Mouse (Mus musculus) liver, adult 2 months (tissue): ENCODE data around the gene Cdh4.

ENCODE experiments used
- CTCF ChIP-seq: fragments of 200-500 bp; IDR thresholded peaks from 2 replicates; pipeline ENCODE4 v1.5.1; 2011; ENCODE audit warnings: low read depth, low read length, control low read depth
- POLR2A ChIP-seq: fragments of 200-500 bp; IDR thresholded peaks from 2 replicates; pipeline ENCODE4 v1.6.1; 2011; ENCODE audit warnings: low read length, control low read depth; ENCODE audit not compliant: insufficient read depth; ENCODE audit errors: extremely low read depth

DNA sequence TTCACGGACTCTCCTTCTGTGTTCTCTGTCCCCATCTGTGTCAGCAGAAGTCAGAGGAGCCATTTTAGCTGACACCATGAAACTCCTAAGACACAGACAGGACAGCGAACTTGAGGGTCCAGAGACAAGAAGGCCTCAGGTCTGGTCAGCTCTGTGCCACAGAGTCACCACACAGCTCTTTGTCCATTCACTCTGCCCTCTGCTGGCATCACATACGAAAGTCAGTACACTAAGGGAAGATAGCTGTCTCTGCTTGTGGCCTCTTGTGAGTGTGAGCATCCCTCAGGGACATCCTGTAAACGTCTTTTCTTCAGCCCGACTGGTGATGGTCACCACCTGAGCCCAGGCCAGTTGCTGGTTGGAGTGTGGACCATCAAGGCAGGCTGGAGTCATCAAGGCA lies 422.9 kb downstream of the Cdh4 start:
- TF ChIP-seq CTCF, result no peak
- TF ChIP-seq POLR2A, result no peak
